Mouse (Mus musculus): ENCODE measurements around the gene Ccdc87.
"Not testable (repeated sequence)": the region's sequence is repeated elsewhere in the genome, so short reads cannot be mapped to it uniquely, and the experiment has no call there.

Ccdc87 gene

GRCm38 (mm10) chr19:4839149-4839548, at the start of gene Ccdc87, which contains the start of gene Ccs:
Gene Ccdc87 (plus strand): TSS chr19:4839366.
Gene Ccs (minus strand): TSS chr19:4839332.
- DNase-seq (ENCODE audit: low spot score in 2 of 2) = peak; percentile 88 to 93

- no peak for DNase-seq (ENCODE audit: low spot score in 2 of 2)
These were observed 45.8 kb upstream of the Ccdc87 start for GRCm38 (mm10) chr19:4793281-4793830.

- peak; percentile 95 to 97 for DNase-seq (ENCODE audit: low spot score in 2 of 2)
These were observed 45.2 kb upstream of the Ccdc87 start, which contains the start of gene Rbm4 for GRCm38 (mm10) chr19:4793831-4794422. Gene Rbm4 (minus strand): TSS chr19:4793901.

- no peak for DNase-seq (ENCODE audit: low spot score in 2 of 2)
These were observed 43.2 kb upstream of the Ccdc87 start for GRCm38 (mm10) chr19:4795929-4796328.

GRCm38 (mm10) chr19:4797846-4798245, 41.3 kb upstream of the Ccdc87 start:
- DNase-seq (ENCODE audit: low spot score in 2 of 2) = no peak

GRCm38 (mm10) chr19:4799083-4799482, 40.1 kb upstream of the Ccdc87 start:
- no peak for DNase-seq (ENCODE audit: low spot score in 2 of 2)

- DNase-seq (ENCODE audit: low spot score in 2 of 2) = no peak
These were observed 36.5 kb upstream of the Ccdc87 start for GRCm38 (mm10) chr19:4802691-4803091.

- no peak for DNase-seq (ENCODE audit: low spot score in 2 of 2)
These were observed 35.9 kb upstream of the Ccdc87 start for GRCm38 (mm10) chr19:4803283-4803682.

- no peak for DNase-seq (ENCODE audit: low spot score in 2 of 2)
These were observed 28.9 kb upstream of the Ccdc87 start for GRCm38 (mm10) chr19:4810309-4810708.

- DNase-seq (ENCODE audit: low spot score in 2 of 2) = no peak
These were observed 28.5 kb upstream of the Ccdc87 start for GRCm38 (mm10) chr19:4810746-4811062.

- peak; percentile 95 to 97 for DNase-seq (ENCODE audit: low spot score in 2 of 2)
These were observed 27.9 kb upstream of the Ccdc87 start, which contains the start of the genes Gm21992 and Rbm14 for GRCm38 (mm10) chr19:4811063-4811908. Gene Gm21992 (minus strand): TSS chr19:4811612. Gene Rbm14 (minus strand): TSS chr19:4811634.

- no peak for DNase-seq (ENCODE audit: low spot score in 2 of 2)
These were observed 27.3 kb upstream of the Ccdc87 start for GRCm38 (mm10) chr19:4811909-4812242.

GRCm38 (mm10) chr19:4812334-4812949, 26.7 kb upstream of the Ccdc87 start:
- not testable (repeated sequence) for DNase-seq (ENCODE audit: low spot score in 2 of 2)

GRCm38 (mm10) chr19:4813015-4813414, 26.2 kb upstream of the Ccdc87 start:
- no peak for DNase-seq (ENCODE audit: low spot score in 2 of 2)

GRCm38 (mm10) chr19:4817182-4817835, 21.9 kb upstream of the Ccdc87 start:
- DNase-seq (ENCODE audit: low spot score in 2 of 2) = no peak

GRCm38 (mm10) chr19:4820678-4821303, 18.4 kb upstream of the Ccdc87 start:
- DNase-seq (ENCODE audit: low spot score in 2 of 2) = peak; percentile 29 to 30

GRCm38 (mm10) chr19:4828444-4829114, 10.6 kb upstream of the Ccdc87 start:
- no peak for DNase-seq (ENCODE audit: low spot score in 2 of 2)

- no peak for DNase-seq (ENCODE audit: low spot score in 2 of 2)
These were observed 10.0 kb upstream of the Ccdc87 start for GRCm38 (mm10) chr19:4829156-4829555.

- DNase-seq (ENCODE audit: low spot score in 2 of 2) = no peak
These were observed 5.2 kb upstream of the Ccdc87 start for GRCm38 (mm10) chr19:4833977-4834376.

- DNase-seq (ENCODE audit: low spot score in 2 of 2) = no peak
These were observed 3.1 kb upstream of the Ccdc87 start for GRCm38 (mm10) chr19:4836096-4836495.

- DNase-seq (ENCODE audit: low spot score in 2 of 2) = no peak
These were observed 2.1 kb upstream of the Ccdc87 start for GRCm38 (mm10) chr19:4837049-4837448.

All from frontal cortex, postnatal 25 days (tissue).